Mouse (Mus musculus): Measurements from ENCODE around the gene Smarca5. TPM values are rescaled to one million over a fixed set of nuclear protein-coding genes. Genes with fewer than 3 reads are reported as not detected.

Gene Smarca5
- polyA plus RNA-seq, 1 experiment from 2014 or later: 69.2 TPM

GRCm38 (mm10) chr8:80749091-80749490 lies 9.8 kb upstream of the Smarca5 start:
- DNase-seq (ENCODE audit: low read depth, low spot score): no peak
- no peak for ATAC-seq
- in situ Hi-C loops (cut with MboI; ENCODE audit: low pct_unique_long_range_greater_than_20kb): loop anchor here (5.0 kb wide), 1 partner anchor 248 kb away; no protein-coding TSS in a partner anchor
- POLR2A ChIA-PET: no interaction called here
- CTCF ChIA-PET: no interaction called here
- no peaks in the 10 kb centered on the region for H3K27me3 ChIP-seq
- no peak for TF ChIP-seq CTCF (IDR thresholded peaks at IDR 0.05)

GRCm38 (mm10) chr8:80739932-80740331 lies 635 bp upstream of the Smarca5 start:
- no peak for TF ChIP-seq CTCF (IDR thresholded peaks at IDR 0.05)
- ATAC-seq: peak; percentile 18
- CTCF ChIA-PET: no interaction called here
- POLR2A ChIA-PET: no interaction called here
- no peak for DNase-seq (ENCODE audit: low read depth, low spot score)
- in situ Hi-C loops (cut with MboI; ENCODE audit: low pct_unique_long_range_greater_than_20kb): no loop called here
- H3K27me3 ChIP-seq: no peaks in the 10 kb centered on the region

- no peak for DNase-seq (ENCODE audit: low read depth, low spot score)
Observed at GRCm38 (mm10) chr8:80738388-80739154, 726 bp downstream of the Smarca5 start.

GRCm38 (mm10) chr8:80738046-80738387 lies 1.3 kb downstream of the Smarca5 start:
- ATAC-seq: no peak
- no peak for TF ChIP-seq CTCF (IDR thresholded peaks at IDR 0.05)
- no peak for DNase-seq (ENCODE audit: low read depth, low spot score)

More at GRCm38 (mm10) chr8:80738388-80739154, 726 bp downstream of the Smarca5 start:
- POLR2A ChIA-PET: interaction anchor here (0.6 kb wide), 1 partner anchor 13 kb away, joined by 3 read pairs; no protein-coding TSS in a partner anchor
- CTCF ChIA-PET: no interaction called here
- ATAC-seq: peak; percentile 59
- in situ Hi-C loops (cut with MboI; ENCODE audit: low pct_unique_long_range_greater_than_20kb): no loop called here
- H3K27me3 ChIP-seq: no peaks in the 10 kb centered on the region
- TF ChIP-seq CTCF (IDR thresholded peaks at IDR 0.05): no peak

GRCm38 (mm10) chr8:80732326-80732725 lies 7.0 kb downstream of the Smarca5 start:
- H3K27me3 ChIP-seq: no peaks in the 10 kb centered on the region
- DNase-seq (ENCODE audit: low read depth, low spot score) (no peak), ATAC-seq (no peak)
- CTCF ChIA-PET: interaction anchor here (0.7 kb wide), 1 partner anchor 9 kb away, joined by 3 read pairs; no protein-coding TSS in a partner anchor
- in situ Hi-C loops (cut with MboI; ENCODE audit: low pct_unique_long_range_greater_than_20kb): no loop called here
- TF ChIP-seq CTCF (IDR thresholded peaks at IDR 0.05): no peak
- POLR2A ChIA-PET: no interaction called here

More at GRCm38 (mm10) chr8:80738046-80738387, 1.3 kb downstream of the Smarca5 start:
- H3K27me3 ChIP-seq: no peaks in the 10 kb centered on the region
- CTCF ChIA-PET: no interaction called here
- in situ Hi-C loops (cut with MboI; ENCODE audit: low pct_unique_long_range_greater_than_20kb): no loop called here
- POLR2A ChIA-PET: no interaction called here

GRCm38 (mm10) chr8:80714461-80714860 lies 24.8 kb downstream of the Smarca5 start:
- in situ Hi-C loops (cut with MboI; ENCODE audit: low pct_unique_long_range_greater_than_20kb): no loop called here
- ChIA-PET POLR2A (no interaction called here), CTCF (interaction anchor here (1.1 kb wide), 1 partner anchor 10 kb away, joined by 4 read pairs; no protein-coding TSS in a partner anchor)
- ATAC-seq (no peak), DNase-seq (ENCODE audit: low read depth, low spot score) (no peak)
- TF ChIP-seq CTCF (IDR thresholded peaks at IDR 0.05): peak; percentile 60
- no peaks in the 10 kb centered on the region for H3K27me3 ChIP-seq

GRCm38 (mm10) chr8:80710670-80711400 lies 28.5 kb downstream of the Smarca5 start:
- ATAC-seq: no peak
- in situ Hi-C loops (cut with MboI; ENCODE audit: low pct_unique_long_range_greater_than_20kb): no loop called here
- POLR2A ChIA-PET: no interaction called here
- no peaks in the 10 kb centered on the region for H3K27me3 ChIP-seq
- CTCF ChIA-PET: no interaction called here
- no peak for DNase-seq (ENCODE audit: low read depth, low spot score)
- peak; percentile 48 for TF ChIP-seq CTCF (IDR thresholded peaks at IDR 0.05)

GRCm38 (mm10) chr8:80688141-80688540 lies 51.2 kb downstream of the Smarca5 start:
- ChIA-PET CTCF (interaction anchor here (1.5 to 1.7 kb wide), 2 partner anchors 195 kb away, joined by 5 to 9 read pairs; no protein-coding TSS in a partner anchor), POLR2A (no interaction called here)
- TF ChIP-seq CTCF (IDR thresholded peaks at IDR 0.05): peak; percentile 68
- ATAC-seq (no peak), DNase-seq (ENCODE audit: low read depth, low spot score) (no peak)
- peaks cover 9% of the 10 kb centered on the region for H3K27me3 ChIP-seq
- in situ Hi-C loops (cut with MboI; ENCODE audit: low pct_unique_long_range_greater_than_20kb): loop anchor here (5.0 to 10.0 kb wide), 2 partner anchors 191 to 953 kb away; no protein-coding TSS in a partner anchor

- no peak for ATAC-seq
- in situ Hi-C loops (cut with MboI; ENCODE audit: low pct_unique_long_range_greater_than_20kb): loop anchor here (10.0 kb wide), 1 partner anchor 949 kb away; no protein-coding TSS in a partner anchor
- ChIA-PET CTCF (interaction anchor here (1.5 kb wide), 1 partner anchor 191 kb away, joined by 4 read pairs; the partner anchor contains the start of gene Gypa), POLR2A (no interaction called here)
- peaks cover 20% of the 10 kb centered on the region for H3K27me3 ChIP-seq
- TF ChIP-seq CTCF (IDR thresholded peaks at IDR 0.05): no peak
- no peak for DNase-seq (ENCODE audit: low read depth, low spot score)
Observed at GRCm38 (mm10) chr8:80683756-80684335, 55.5 kb downstream of the Smarca5 start.

GRCm38 (mm10) chr8:80682594-80682993 lies 56.7 kb downstream of the Smarca5 start:
- ATAC-seq (no peak), DNase-seq (ENCODE audit: low read depth, low spot score) (no peak)
- ChIA-PET POLR2A (interaction anchor here (0.6 kb wide), 1 partner anchor 93 kb away, joined by 3 read pairs; no protein-coding TSS in a partner anchor), CTCF (no interaction called here)
- peaks cover 20% of the 10 kb centered on the region for H3K27me3 ChIP-seq
- no peak for TF ChIP-seq CTCF (IDR thresholded peaks at IDR 0.05)
- in situ Hi-C loops (cut with MboI; ENCODE audit: low pct_unique_long_range_greater_than_20kb): loop anchor here (10.0 kb wide), 1 partner anchor 948 kb away; no protein-coding TSS in a partner anchor
